Mouse (Mus musculus): ENCODE measurements around the gene Cfhr1.

DNA sequence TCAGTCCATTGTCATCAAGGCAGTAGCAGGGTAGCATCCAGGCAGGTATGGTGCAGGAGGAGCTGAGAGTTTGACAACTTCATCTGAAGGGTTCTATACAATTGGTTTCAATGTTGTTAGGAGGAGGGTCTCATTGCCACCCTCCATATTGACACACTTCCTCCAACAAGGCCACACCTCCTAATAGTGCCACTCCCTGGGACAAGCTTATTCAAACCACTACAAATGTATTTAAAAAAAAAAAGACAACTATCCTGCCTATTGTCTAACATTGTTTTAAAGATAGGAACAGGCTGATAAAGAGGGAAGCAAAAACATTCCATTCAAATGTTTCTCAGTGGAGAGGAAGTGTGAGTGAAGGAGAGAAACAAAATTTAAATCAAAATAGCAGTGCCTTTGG is 60.3 kb downstream of the Cfhr1 start:
- no peak for TF ChIP-seq CTCF (IDR thresholded peaks at IDR 0.05)
- TF ChIP-seq POLR2A (IDR thresholded peaks at IDR 0.05; ENCODE audit: insufficient read depth, low read depth, low read length), result no peak
- no peak for TF ChIP-seq EP300 (IDR thresholded peaks at IDR 0.05; ENCODE audit: insufficient read depth, low read depth, low read length)
